Mouse (Mus musculus): Measurements from ENCODE around the gene Ctnnd1.
"Not testable (repeated sequence)": the region's sequence is repeated elsewhere in the genome, so short reads cannot be mapped to it uniquely, and the experiment has no call there.

The Ctnnd1 gene

DNA sequence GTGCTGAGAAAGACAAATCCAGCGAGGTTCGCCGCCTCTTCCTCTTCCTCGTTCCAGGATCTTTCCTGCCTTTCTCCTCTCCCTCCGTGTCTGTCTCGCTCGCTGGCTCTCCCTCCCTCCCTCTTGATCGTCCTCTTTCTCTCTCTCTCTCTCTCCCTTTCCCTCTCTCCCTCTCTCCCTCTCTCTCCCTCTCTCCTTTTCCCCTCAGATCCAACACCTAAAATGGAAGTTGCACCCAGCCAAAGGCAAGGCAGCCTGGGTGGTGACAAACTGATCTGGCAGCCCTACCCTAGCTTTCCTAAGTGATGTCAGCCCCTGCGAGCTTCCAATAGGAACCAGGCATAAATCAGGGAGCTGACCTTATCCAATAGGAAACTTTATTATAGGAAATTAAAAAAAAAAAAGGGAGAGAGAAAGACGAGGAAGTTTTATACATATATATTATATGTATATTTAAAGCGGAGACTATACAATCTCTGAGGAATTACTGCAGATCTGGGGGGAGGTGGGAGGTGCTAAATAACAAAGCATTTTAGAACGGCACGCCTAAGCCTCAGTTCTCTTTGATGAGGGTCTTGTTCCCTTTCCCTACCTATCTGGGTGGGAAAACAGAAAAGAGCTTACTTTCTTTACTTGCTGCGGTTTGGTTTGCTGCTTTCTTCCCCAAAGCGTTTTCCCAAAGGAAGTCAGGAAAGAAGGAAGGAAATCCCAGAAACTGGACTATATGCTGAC lies at the start of gene Ctnnd1:
Gene Ctnnd1, minus strand, starts transcription at position 302 of the 732 bp plus-strand sequence.
- in situ Hi-C loops (cut with MboI), result no loop called here

DNA sequence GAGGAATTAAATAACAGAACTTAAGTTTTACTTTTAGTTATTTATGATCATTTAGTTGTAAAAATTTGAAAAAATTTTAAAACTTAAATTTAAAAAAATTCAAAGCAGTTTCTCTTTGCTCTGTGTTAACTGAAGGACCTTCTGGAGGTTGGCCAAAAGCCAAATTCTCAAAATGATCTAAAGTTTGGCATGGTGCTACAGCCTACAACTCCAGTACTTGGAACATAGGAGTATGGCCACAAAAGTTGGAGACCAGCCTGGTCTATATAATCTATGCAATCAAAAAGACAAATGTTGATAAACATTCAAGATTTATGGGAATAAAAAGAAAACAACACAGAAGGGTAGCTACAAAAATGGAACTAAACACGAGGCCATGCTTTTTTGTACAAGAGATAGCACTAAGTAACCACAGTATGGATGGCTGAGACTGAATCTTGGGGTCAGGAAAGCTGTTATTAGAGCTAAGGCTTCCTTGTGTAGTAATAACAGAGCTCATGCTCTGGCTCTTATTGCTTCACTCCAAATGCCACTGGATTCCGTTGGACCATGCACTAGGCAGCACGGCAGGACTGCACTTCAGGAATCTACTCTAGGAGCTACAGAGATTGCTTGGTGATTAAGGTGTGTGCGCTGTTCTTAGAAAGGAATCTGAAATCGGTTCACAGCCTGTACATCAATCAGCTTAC lies 44.6 kb upstream of the Ctnnd1 start:
- in situ Hi-C loops (cut with MboI), result no loop called here

DNA sequence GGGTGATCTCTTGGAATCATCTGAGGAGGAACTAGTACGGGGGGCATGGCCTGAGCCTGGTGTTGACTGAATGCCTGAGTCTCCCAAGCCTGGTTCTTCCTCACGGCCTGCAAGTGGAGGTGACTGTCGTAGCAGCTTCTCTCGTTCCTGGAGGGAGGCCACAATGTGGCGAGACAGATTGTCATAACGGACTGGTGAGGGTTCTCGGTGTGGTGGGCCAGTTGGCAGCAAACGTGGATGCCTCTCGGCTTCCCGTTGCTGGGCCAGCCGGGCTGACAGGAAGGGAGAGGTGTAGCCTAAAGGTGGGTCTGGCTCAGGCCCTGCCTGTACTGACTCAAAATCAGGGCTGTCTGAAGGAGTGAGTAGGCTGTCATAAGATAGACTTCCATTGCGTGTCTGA lies 39.5 kb upstream of the Ctnnd1 start:
- in situ Hi-C loops (cut with MboI), result no loop called here

DNA sequence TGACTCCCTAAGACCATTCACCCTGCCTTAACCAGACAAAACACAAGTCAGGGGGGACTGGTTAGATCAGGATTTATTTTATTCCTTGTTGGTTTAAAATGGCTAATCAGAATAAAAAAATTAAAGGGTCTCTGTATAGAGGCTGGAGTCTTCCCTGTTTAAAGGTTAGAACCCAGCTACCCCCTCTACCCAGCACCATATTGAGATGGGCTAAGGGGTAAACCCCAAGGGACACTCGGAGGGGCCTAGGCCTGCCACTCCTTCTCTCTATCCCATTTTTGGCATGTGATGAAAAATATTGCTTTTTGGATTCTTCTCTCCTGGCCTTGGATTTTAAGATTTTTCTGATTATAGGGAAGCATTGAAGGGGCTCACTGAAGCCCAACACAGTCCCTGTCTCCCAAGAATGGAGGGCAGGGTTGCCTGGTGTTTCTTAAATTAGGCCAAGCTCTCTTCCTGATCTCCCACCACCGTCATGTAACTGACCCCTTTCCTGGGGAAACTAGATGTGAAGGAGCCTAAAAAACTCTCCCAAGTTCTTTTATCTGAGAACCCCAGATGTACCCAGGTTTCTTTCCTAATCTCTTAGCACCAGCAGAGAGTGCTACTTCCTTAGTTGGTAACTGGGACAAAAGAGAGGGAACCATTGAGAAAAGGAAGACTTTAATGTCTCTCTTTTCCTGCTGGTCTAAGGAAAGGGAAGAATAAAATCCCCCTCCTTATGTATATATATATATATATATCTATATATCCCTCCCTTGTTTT lies 37.7 kb upstream of the Ctnnd1 start:
- in situ Hi-C loops (cut with MboI), result no loop called here

DNA sequence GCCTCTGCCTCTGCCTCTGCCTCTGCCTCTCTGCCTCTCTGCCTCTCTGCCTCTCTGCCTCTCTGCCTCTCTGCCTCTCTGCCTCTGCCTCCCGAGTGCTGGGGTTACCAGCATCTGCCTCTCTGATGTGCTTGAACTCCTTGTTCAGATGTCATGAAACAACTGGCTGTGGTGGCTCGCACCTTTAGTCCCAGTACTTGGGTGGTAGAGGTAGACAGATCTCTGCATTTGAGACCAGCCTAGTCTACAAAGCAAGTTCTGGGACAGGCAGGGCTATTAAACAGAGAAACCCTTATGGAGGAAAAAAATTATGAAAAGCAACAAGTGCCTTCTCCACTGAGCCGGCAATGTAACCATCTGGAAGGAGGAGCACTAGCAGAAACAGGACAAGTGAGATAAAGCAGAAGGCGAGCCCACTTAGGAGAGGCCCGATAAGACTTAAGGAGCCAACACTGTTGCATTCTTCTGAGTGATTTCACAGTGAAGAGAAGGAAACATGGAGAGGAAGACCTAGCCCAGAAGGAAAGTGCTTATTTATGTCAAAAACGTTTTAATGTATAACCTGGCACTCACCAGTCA lies 32.1 kb upstream of the Ctnnd1 start:
- in situ Hi-C loops (cut with MboI), result no loop called here

DNA sequence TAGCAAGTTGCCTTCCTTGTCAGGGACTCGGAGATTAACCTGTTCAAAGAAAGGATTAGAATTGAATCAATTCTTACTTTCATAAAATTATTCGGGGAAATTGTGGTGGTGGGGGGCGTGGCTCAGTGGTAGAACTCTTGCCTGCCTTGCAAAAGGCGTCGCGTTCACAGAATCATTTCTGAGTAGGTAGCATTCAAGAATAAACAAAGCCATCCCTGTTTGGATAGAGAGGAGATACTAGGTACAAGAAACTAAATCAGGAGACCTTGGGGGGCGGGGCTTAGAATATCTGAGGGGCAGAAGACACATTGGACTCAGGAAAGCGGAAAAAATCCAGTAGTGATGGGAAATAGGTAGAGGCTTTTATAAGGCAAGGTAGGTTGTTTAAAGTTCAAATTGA lies 28.5 kb upstream of the Ctnnd1 start, which contains the start of gene Tmx2:
Gene Tmx2, minus strand, starts transcription at position 125 of the 400 bp plus-strand sequence.
- in situ Hi-C loops (cut with MboI), result no loop called here

DNA sequence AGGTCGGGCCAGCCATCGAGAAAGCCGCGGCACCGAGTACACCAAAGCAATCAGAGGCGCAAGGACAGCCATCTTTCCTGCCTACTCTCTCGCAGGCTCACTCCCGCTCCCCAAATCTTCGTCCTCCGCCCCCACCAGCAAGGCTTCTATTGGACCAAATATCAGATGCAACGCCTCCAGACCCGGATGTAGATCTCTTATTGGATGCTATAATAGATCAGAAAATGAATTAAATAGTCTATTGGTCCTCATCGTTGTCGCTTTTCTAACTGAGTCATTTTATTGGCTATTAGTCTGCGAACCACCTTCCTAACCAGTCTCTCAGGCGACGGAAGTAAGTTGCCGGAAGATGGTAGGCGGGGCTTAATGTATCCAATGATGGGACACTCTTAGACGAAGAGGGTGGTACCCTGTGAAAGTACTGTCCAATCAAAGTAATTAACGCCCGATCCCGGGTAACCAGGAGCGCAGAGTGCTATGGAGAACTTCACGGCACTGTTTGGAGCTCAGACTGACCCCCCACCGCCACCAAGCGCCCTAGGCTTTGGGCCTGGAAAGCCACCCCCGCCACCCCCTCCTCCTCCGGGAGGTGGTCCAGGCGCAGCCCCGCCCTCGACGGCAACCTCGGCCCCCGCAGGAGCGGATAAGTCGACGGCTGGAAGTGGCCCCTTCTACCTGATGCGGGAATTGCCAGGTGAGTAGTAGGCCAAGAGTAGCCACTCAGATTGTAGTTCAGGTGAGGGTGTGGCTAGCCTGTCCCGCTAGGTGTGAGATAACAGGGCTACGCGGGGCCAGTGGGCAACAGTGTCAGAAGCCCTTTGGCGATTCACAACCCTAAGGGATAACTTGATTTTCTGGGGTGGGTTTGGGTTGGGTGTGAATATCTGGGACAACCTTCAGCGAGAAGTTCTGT lies 27.7 kb upstream of the Ctnnd1 start, which contains the start of the genes Gm28635 and Med19:
Gene Gm28635, minus strand, starts transcription at position 74 of the 913 bp plus-strand sequence.
Gene Med19, plus strand, starts transcription at position 435 of the 913 bp plus-strand sequence.
- in situ Hi-C loops (cut with MboI), result no loop called here

DNA sequence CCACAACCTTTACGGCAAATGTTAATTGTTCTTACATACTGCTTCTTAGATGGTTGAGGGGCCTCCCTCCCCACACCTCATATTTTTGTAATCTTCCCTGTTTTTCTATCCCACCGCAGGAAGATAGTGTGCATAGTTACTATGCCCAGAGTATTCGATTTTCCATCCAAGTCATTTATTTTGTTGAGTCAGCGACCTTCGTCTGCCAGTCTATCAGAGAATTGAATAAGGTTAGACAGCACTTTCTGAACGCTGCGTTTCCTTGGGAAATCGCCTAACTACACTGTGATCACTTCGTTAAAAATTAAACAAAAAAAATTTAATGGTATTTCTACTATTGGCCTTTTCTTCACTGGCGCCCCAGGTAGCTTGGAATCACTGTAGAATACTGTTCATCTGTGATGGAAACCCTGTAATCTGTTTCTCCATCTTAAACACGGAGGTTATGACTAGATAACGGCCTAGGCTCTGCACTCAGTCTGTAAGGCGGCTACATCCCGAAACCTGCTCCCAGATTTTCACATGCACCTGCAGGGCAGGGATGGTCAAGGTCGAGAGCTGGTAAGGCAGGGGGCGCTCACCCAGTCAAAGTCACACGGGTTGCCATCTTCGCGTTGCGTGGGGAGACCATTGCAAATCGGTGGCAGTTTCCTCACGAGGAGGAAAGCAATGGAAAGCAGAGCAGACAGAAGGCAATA lies 26.9 kb upstream of the Ctnnd1 start:
- in situ Hi-C loops (cut with MboI), result no loop called here

DNA sequence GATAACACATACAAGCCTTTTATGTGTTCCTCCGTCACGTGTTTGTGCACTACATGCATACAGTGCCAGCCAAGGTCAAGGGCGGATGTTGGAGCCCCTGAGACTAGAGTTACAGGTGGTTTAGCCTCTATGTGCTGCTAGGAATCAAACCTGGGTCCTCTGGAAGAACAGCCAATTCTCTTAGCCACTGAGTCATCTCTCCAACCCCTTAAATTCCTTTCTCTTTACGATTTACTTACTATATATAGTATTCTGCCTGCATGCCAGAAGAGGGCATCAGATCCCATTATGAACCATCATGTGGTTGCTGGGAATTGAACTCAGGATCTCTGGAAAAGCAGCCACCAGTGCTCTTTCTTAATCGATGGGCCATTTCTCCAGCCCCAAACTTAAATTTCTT lies 21.0 kb upstream of the Ctnnd1 start:
- in situ Hi-C loops (cut with MboI), result not testable (repeated sequence)

DNA sequence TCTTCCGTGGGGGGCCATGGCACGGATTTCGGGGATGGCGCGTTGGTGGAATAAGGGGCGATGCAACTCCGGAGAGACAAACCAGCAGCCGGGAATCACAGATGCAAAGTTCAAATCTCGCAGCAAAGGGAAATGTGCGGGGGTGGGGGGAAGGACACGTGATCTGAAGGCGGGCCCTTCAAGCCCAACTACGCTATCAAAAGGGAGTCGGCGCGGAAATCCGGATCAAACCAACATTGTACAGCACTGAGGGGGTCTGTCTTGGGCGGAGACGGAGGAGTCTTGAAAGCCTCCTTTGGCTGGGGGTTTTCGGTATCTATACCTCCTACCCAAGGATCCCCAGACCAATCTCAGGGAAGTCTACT lies 20.0 kb upstream of the Ctnnd1 start, which contains the start of gene Selenoh:
Gene Selenoh, minus strand, starts transcription at position 202 of the 365 bp plus-strand sequence.
- in situ Hi-C loops (cut with MboI), result no loop called here

DNA sequence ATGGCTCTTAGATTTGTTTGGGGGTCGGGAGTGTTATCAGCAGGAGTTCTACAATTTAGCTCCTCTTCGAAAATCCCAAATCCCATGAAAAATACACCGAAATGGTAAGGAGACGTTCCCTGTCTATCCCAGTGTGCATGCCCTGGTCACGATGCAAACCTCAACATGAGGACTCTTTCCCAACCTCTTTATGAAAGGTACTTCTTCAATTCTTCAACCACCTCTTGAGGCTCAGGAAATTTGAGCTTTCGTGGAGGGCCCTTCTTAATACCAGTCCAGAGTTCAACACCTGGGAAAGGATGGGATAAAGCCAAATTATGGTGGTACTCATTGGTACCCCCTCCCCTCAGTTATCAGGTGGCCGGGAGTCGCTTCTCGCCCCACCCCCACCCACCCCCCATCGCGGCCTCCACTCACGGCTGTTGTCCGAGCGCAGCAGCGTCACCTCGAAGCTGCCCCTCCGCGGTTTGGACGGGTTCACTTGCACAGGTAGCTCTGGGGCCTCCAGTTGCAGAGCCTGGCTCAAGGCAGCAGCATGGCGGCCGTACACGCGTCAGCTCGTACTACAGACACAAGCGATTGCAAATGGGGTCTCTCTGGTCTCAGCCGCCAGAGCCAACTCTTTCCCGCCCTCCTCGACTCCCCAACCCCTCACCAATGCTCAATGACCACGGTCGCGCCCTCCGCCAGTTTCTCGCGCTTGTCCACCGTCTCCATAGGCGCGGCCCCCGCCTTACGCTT lies 19.4 kb upstream of the Ctnnd1 start:
- in situ Hi-C loops (cut with MboI), result loop anchor here (10.0 kb wide), 1 partner anchor 205 kb away; no protein-coding TSS in a partner anchor

DNA sequence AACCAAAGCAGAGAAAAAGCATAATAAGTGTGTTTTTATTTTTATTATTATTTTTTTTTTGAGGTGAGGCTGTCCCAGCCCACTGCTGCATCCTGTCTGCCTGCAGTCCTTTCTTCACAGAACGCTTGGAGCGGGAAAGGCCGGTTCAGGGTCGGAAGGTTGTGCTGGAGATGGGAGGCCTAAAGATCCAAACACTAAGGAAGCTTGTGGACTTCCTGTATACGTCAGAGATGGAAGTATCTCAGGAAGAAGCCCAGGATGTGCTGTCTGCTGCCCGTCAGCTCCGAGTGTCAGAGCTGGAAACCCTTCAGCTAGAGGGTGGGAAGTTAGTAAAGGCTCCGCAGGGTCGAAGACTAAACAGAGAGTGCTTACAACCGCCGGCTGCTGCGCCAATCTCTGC lies 15.5 kb upstream of the Ctnnd1 start:
- in situ Hi-C loops (cut with MboI), result loop anchor here (10.0 kb wide), 1 partner anchor 201 kb away; no protein-coding TSS in a partner anchor

DNA sequence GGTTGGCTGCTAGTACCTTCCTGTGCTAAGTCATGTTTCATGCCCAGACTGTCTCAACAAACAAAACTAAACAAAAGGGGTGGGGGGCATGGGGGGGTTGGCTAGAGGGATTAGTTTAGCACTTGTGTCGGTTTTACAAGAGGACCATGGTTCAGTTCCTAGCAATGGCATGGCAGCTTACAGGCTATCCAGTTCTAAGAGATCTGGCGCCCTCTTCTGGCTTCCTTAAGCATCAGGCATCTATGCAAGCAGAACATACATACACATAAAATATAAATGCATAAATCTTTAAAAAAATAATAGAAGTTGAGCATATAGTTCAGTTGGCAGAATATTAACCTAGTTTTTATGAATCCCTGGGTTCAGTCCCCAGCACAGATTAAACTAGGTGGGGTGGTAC lies 12.3 kb upstream of the Ctnnd1 start:
- in situ Hi-C loops (cut with MboI), result loop anchor here (5.0 to 10.0 kb wide), 2 partner anchors 46 to 198 kb away; no protein-coding TSS in a partner anchor

DNA sequence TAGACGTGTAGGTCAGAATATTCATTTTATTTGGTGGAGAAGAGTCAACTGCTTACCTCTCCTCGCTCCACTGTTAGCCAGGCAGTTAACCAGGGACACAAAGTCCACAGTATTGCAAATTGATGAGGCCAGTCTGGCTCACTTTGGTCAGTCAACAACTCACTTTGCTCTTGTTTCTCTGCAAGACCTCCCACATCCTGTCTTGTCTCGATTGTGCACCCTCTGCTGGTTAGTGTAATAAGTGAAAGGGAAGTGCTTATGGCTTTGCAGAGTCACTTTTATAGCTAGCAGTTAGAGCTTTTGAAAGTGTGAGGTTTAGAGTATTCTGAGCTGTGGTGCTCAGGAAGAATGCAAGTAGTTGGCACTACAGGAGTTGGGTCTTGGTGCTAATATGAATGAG lies 9.7 kb upstream of the Ctnnd1 start:
- in situ Hi-C loops (cut with MboI), result loop anchor here (5.0 to 10.0 kb wide), 2 partner anchors 43 to 195 kb away; no protein-coding TSS in a partner anchor

DNA sequence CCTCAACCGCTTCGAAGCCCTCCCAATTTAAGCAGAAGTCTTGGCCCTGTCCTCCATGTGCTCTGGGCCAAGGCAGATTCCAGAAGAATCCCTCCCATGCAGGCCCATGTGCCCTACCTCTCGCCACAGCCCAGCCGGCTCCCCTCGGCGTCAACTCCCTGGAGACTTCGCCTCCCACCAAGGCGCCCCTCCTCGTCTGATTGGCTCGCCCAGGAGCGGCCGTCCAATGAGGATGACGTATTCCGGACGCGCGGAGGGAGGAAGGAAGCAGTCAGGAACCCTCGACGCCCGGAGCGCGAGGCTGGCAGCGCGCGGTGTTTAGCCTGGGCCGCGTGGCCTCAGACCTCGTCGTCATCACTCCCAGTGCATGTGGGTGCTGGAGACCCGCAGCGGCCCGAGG lies 8.2 kb upstream of the Ctnnd1 start, which contains the start of gene Btbd18:
Gene Btbd18, plus strand, starts transcription at position 274 of the 400 bp plus-strand sequence.
- in situ Hi-C loops (cut with MboI), result no loop called here

DNA sequence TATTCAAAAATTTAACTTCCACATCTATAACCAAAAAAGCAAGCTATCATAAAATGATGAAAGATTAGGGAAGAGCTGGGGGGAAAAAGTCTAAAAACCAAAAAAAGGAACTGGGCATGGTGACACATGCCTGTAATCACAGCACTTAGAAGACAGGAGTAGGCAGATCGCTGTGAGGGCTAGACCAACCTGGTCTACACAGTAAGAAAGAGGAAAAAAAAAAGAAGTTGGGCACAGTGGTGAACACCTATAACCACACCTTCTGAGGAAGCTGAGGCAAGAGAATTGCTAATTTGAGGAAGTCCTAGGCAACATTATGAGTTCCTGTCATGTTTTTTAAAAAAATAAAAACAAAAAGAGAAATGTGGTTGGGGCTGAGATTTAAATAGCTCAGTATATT lies 5.3 kb upstream of the Ctnnd1 start:
- in situ Hi-C loops (cut with MboI), result no loop called here

DNA sequence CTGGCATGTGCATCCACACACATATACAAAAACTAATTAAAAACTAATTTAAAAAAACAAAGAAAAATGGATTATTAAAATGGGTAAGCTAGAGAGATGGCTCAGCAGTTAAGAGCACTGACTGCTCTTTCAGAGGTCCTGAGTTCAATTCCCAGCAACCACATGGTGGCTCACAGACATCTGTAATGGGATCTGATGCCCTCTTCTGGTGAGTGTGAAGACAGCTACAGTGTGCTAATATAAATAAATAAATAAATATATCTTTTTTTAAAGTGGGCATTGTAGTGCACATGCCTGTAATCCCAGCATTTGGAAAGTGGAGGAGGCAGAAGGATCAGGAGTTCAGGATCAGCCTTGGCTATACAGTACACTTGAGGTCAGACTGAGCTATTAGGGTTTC lies 2.8 kb upstream of the Ctnnd1 start:
- in situ Hi-C loops (cut with MboI), result no loop called here

DNA sequence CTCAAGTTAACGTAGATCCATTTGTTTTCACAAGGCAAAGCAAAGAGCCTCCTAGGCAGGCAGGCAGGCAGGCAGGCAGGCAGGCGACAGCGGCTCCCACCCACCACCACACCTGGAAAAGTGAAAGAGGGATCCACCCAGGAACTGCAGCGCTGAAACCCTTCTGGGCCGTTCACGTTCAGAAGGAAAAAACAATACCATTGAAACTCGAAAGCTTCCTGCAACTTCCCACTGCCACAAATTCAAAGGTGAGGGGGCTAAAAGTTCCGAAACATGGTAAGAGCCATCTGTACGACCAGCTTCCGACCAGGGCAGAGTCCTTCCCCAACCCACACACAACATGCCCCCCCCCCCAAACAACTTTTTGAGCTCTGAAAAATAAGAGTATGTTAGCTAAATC lies 891 bp downstream of the Ctnnd1 start:
- in situ Hi-C loops (cut with MboI), result no loop called here

DNA sequence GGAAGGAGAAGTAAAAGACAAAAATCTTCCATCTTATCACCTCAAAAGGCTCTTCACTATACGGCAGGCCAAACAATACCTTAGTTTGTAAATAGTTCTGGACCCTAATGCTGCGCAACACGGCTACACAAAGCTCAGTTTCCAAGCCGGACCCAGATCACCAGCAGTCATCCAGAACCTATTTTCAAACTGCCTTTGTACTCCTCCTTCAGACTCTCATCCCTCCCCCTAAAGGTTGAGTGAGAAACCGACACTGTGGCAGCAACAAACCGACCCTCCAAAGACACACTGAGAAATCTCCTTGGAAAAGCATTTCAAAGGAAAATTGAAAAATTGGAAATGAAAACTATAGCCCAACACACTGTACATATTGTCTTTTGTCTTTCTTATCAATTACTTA lies 2.2 kb downstream of the Ctnnd1 start:
- in situ Hi-C loops (cut with MboI), result no loop called here
